Mouse (Mus musculus) left cerebral cortex, postnatal 36 days (tissue): ENCODE measurements around the gene Napa. TPM values are rescaled to one million over a fixed set of nuclear protein-coding genes. Genes with fewer than 3 reads are reported as not detected.

Experiments used
- DNase-seq, 2 experiments: peaks; one replicate each; pipeline ENCODE4 v3.0.0; 2021 to 2022; ENCODE audit warnings: low spot score in 2 of 2, mixed read lengths in 1 of 2
- intact Hi-C: fragments of 180-260 bp; cut with DNase I; formaldehyde crosslinking; loops from one replicate; pipeline ENCODE4 v1.15.1; 2025
- total RNA-seq, 2 experiments: library from RNA; stranded (reverse); gene quantifications; 2 replicates each; pipeline ENCODE4 v1.2.3; 2021

Gene Napa
- total RNA-seq, 2 experiments from 2014 or later, result 269 to 307 TPM

GRCm38 (mm10) chr7:16083361-16083760, 14.9 kb upstream of the Napa start:
- intact Hi-C loops, result no loop called here
- no peak for DNase-seq

GRCm38 (mm10) chr7:16087587-16087986, 10.7 kb upstream of the Napa start:
- intact Hi-C loops, result no loop called here
- DNase-seq, result no peak

GRCm38 (mm10) chr7:16094592-16094991, 3.7 kb upstream of the Napa start:
- no peak for DNase-seq
- intact Hi-C loops, result no loop called here

GRCm38 (mm10) chr7:16099901-16100300, 1.6 kb downstream of the Napa start:
- intact Hi-C loops, result loop anchor here (2.0 to 5.0 kb wide), 4 partner anchors 19 to 48 kb away; partner anchors contain the start of gene Kptn
- no peak for DNase-seq

GRCm38 (mm10) chr7:16101081-16101480, 2.8 kb downstream of the Napa start:
- intact Hi-C loops, result loop anchor here (5.0 kb wide), 1 partner anchor 46 kb away; no protein-coding TSS in a partner anchor
- DNase-seq, result no peak

- intact Hi-C loops, result loop anchor here (5.0 kb wide), 1 partner anchor 45 kb away; no protein-coding TSS in a partner anchor
- no peak for DNase-seq
These were observed 3.6 kb downstream of the Napa start for GRCm38 (mm10) chr7:16101726-16102475.

GRCm38 (mm10) chr7:16102686-16103226, 4.5 kb downstream of the Napa start:
- intact Hi-C loops, result loop anchor here (5.0 kb wide), 1 partner anchor 45 kb away; no protein-coding TSS in a partner anchor
- DNase-seq, result no peak

- intact Hi-C loops, result loop anchor here (5.0 kb wide), 1 partner anchor 44 kb away; no protein-coding TSS in a partner anchor
These were observed 5.5 kb downstream of the Napa start for GRCm38 (mm10) chr7:16103760-16104159.

GRCm38 (mm10) chr7:16104611-16105388, 6.5 kb downstream of the Napa start:
- DNase-seq, result no peak
- intact Hi-C loops, result loop anchor here (5.0 kb wide), 1 partner anchor 43 kb away; no protein-coding TSS in a partner anchor

More at GRCm38 (mm10) chr7:16103760-16104159, 5.5 kb downstream of the Napa start:
- DNase-seq, result peak; percentile 83 to 88

GRCm38 (mm10) chr7:16108886-16109542, 10.8 kb downstream of the Napa start:
- no peak for DNase-seq
- intact Hi-C loops, result no loop called here

- intact Hi-C loops, result no loop called here
- DNase-seq, result no peak
These were observed 11.9 kb downstream of the Napa start for GRCm38 (mm10) chr7:16110158-16110557.

- DNase-seq, result no peak
- intact Hi-C loops, result no loop called here
These were observed 13.2 kb downstream of the Napa start for GRCm38 (mm10) chr7:16111284-16112090.

- intact Hi-C loops, result no loop called here
These were observed 18.2 kb downstream of the Napa start for GRCm38 (mm10) chr7:16116418-16116817.

GRCm38 (mm10) chr7:16117100-16117499, 18.8 kb downstream of the Napa start:
- DNase-seq, result no peak
- intact Hi-C loops, result no loop called here

More at GRCm38 (mm10) chr7:16116418-16116817, 18.2 kb downstream of the Napa start:
- DNase-seq, result no peak

GRCm38 (mm10) chr7:16119569-16120261, 21.5 kb downstream of the Napa start, which contains the start of gene Kptn:
TSS of gene Kptn (plus strand) at chr7:16119895.
- intact Hi-C loops, result loop anchor here (2.0 to 5.0 kb wide), 2 partner anchors 21 to 38 kb away; partner anchors contain the start of gene Napa
- DNase-seq, result peak; percentile 93 to 95

GRCm38 (mm10) chr7:16120262-16120600, 22.0 kb downstream of the Napa start:
- no peak for DNase-seq
- intact Hi-C loops, result loop anchor here (5.0 kb wide), 1 partner anchor 37 kb away; no protein-coding TSS in a partner anchor

GRCm38 (mm10) chr7:16125829-16126228, 27.6 kb downstream of the Napa start:
- DNase-seq, result no peak
- intact Hi-C loops, result no loop called here

- intact Hi-C loops, result no loop called here
- no peak for DNase-seq
These were observed 30.1 kb downstream of the Napa start for GRCm38 (mm10) chr7:16128344-16128743.
